Mouse (Mus musculus): Measurements from ENCODE around the gene Rab13. TPM values are rescaled to one million over a fixed set of nuclear protein-coding genes. Genes with fewer than 3 reads are reported as not detected.
"Not testable (repeated sequence)": the region's sequence is repeated elsewhere in the genome, so short reads cannot be mapped to it uniquely, and the experiment has no call there.

Gene Rab13
- total RNA-seq, 2 experiments from 2014 or later, result 26.8 to 29.3 TPM

DNA sequence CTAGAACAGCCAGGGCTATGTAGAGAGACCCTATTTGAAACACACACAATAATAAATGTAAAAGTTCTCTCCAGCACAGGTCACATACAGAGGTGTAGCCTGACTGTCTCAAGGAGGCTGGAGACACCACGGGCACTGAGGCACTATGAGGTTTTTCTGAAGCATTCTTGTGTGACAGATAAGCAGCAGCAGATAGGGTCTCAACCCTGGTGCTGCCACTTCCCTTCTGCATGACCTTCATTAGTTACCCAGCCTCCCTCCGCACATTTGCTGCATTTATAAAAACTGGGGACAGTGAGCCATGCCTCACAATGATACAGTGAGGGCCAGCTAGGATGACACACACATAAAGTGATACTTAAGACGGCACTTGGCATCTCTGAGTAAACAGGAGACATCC, 9.4 kb downstream of the Rab13 start:
- no peak for DNase-seq (ENCODE audit: low spot score in 2 of 2)

DNA sequence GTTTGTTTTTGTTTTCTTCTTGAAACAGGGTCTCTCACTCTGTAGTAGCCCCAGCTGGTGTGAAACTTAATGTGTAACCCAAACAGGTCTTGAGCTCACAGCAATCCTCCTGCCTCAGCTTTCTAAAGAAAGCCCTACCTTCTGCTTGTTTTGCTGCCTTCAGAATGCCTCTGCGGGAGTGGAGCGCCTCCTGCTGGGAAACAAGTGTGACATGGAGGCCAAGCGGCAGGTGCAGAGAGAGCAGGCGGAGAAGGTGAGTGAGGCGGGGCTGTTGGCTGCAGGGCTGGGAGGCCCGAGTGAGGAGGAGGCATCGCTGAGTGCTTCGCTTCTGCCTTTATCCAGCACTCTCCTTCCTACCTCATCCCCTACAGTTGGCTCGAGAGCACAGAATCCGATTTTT, 10.8 kb downstream of the Rab13 start:
- DNase-seq (ENCODE audit: low spot score in 2 of 2), result no peak

DNA sequence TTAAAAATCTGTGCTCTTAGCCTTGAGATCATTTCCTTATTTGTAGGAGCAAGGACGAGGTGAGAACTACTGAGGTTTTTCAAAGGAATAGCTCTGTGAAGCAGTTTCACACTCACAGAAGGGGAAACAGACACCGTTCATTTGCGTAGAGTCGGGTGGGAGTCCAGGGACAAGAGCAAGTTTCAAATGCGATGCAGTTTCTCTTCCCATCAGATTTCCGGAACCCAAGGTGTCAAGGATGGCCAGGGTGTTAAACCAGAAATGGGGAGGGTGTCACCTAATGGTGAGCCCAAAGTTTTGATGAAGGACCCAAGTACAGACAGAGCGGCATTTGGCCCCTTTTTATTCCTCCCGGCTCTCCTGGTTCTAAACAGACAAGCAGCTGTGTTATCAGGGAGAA, 17.6 kb downstream of the Rab13 start:
- DNase-seq (ENCODE audit: low spot score in 2 of 2), result no peak

DNA sequence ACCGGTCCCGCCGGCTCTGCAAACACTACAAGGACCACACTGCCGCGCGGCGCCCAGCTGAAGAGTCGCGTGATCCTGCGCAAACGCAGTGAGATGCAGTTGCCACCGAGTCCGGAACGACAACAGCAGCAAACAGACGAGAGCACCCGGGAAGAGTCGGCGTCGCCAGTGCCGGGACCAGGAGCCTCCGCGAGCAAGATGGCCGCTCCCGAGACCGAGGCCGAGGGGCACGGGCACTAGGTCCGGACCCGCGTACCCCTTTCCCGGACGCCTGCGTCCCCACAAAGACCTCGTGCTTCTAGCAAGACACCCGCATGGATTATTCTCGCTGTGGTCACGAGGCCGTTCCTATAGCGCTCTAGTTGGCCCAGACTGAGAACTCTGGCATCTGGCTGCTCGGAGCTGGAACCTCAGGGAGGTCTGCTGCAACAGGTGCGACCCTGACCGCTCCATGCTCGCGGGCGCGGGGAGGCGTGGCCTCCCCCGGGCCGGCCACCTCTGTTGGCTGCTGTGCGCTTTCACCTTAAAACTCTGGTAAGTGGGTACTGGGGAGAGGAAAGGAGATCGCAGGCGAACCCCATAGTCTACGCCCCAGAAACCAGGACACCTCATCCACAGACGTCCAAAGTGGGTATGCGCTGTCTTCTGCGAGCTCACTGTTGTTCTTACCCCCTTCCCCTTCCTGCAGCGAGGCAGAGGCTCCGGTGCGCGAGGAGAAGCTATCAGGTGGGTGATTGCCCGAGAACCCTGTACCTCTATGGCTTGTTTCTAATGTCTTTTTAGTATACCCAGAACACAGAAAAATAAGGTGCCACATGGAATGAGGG, 18.2 kb downstream of the Rab13 start, which contains the start of gene Jtb:
Gene Jtb (plus strand): TSS at position 91 of the 827 bp plus-strand sequence.
- DNase-seq (ENCODE audit: low spot score in 2 of 2), result peak; percentile 77 to 90

DNA sequence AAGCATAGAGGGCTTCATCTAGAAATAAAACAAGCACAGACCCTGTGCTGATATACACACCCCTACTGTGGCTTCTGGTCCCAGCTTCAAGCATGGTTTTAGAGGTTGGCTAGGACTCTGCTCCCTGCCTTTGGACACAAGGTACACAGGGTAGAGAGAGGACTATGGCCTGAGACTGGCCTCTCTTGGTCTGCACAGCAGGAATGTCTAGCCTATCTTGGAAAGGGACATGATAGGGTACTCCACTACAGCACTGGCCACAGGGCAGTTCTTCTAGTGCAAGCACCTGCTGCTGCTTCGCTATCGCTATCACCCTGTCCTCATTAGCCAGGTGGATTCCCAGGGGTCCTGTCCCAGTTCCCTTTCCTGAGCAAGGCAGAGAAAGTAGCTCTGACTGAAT, 27.8 kb downstream of the Rab13 start:
- no peak for DNase-seq (ENCODE audit: low spot score in 2 of 2)

DNA sequence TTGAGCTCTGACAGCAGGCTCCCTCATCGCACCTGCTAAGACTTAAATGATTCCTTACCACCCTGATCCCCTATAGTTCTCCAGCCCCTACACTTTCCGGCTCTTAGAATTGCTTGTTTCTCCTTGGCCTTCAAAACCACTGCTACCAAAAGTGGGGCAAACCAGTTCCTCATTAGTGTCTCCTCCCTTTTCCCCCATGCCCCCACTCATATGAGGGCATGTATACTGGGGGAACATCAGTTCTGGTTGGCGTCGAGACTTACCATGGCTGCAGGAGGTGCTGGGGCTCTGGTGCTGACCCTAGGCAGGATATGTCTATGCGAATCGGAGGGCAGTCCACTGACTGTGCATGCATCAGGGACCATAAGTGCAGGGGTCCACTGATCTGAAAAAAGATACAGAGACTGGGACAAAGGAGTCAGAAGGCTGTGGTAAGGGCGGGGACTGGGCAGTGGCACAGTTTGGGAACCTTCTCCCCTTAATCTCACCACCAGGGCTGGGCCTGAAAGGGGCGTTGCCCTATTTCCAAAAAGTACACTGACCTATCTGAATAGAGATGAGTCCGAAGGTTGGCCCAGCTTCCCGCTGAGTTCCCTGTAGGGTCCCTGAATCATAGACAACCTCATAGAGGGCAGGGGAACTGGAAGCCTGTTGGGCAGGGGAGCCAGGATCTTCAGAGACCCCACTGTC, 28.3 kb downstream of the Rab13 start:
- DNase-seq (ENCODE audit: low spot score in 2 of 2), result no peak

DNA sequence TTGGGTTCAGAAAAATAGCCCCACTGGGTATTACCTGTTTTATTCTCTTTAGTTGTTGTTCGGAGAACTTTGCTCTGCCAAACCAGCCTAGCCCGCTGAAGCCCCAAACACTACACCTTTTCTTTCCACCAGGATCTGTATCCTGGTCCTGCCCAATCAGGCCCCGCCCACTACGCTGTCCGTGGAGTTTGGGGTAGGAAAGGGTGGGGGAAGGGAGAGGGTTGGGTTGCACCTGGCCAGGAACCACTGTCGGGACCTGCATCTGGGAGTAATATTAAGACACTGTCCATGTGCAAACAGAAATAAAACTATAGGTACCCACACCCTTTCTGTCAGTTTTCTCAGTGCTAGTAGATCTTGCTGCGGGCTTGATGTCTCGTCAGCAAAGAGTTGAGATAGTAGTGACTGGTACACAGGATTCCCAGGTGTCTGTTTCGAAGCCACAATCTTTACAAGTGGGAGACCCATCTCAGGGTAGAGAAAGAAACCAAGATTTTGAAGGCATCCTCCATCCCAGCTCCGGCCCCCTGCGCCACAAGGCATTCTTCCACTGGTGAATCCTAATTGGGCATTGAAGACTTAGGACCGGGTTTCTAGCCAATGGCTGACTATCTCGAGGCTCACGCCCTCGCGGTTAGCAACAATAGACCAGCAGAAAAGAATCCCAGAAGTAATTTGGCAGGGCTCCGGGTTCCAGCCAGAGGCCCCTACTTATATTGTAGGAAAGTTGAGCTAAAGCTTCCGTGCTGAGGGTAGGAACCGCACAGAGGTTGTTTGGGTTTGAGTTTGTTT, 29.7 kb downstream of the Rab13 start, which contains the start of gene Creb3l4:
Gene Creb3l4 (minus strand): TSS at position 529 of the 792 bp plus-strand sequence.
- peak in 1 of 2 experiments; percentile 63 for DNase-seq (ENCODE audit: low spot score in 2 of 2)

DNA sequence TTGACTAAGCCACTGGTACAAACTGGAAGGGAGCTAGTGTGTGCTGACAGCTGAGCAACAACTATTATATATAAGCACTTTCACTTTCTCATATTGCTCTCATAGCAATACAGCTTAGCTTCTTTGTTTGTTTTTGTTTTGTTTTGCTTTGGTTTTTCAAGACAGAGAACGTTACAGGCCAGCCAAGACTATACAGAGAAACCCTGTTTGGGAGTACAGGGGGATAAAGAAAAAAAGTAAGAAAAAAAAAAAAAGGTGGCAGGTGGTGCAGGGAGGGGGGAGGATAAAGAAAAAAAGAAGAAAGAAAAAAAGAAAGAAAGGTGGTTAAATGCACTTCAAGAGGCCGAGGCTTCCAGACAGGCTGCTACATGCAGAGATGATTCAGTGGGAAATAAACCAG, 31.9 kb downstream of the Rab13 start:
- no peak for DNase-seq (ENCODE audit: low spot score in 2 of 2)

DNA sequence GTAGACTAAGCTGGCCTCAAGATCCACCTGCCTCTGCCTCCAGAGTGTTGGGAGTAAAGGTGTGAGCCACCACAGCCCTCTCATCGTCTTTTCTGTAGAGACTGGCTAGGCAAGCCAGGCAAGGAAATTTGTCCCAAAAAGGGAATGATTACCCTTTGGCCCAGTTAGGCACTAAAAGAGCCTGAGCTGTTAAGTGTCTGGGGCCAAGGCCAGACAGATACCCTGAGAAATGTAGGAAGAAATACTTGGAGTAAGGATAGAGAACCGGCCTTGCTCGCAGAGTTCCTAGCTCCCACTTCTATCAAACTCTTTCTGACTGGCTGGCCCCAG, 34.1 kb downstream of the Rab13 start:
- no peak for DNase-seq (ENCODE audit: low spot score in 2 of 2)

DNA sequence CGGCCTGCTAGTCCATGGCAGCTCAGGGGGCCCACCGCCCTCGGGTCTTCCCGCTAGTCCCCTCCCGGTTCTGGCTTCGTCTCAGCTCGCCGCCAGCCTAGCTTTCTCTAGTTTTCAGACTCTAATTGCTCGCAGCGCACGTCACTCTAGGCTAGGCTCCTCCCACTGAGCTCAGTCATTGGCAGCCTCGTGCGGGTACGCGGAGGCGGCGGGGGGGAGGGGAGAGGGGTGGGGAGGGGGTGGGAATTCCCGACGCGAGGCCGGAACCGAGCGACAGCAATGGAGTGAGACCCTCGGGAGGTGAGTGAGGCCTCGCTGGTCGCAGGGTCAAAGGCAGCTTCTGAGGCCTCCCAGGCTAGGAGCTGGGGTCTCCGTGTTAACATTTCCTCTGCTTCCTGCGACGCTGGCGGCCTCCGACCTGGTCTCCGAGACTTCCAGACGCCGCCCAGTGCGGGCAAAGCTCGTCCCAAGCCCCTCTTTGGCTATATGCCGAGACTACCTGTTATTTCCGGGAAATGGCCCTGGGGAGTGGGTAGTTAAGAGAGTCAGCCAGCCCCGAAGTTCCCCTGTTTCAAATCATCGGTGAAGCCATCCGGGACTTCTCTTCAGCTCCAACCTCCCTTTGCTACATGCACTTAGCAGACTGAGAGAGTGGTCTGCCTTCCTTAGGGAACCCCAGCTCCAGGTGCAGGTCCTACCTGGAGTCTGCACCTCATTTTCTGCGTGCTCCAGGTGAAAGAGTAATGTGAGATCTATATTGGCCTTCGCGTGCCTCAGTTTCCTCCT, 34.7 kb downstream of the Rab13 start, which contains the start of gene Slc39a1:
Gene Slc39a1 (plus strand): TSS at position 213 of the 786 bp plus-strand sequence.
- peak; percentile 81 to 94 for DNase-seq (ENCODE audit: low spot score in 2 of 2)

DNA sequence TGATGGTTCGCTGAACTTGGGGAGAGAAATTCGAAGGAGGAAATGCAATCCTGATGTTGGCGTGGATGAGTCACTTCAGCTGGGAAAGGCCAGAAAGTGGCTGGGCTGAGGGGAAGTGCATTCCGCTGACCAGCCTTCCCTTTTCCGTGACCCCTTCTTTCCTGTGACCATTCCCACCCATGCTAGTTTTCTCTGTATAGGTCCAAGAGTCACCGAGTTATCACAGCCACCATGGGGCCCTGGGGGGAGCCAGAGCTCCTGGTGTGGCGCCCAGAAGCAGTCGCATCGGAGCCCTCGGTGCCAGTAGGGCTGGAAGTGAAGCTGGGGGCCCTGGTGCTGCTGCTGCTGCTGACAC, 35.2 kb downstream of the Rab13 start:
- DNase-seq (ENCODE audit: low spot score in 2 of 2), result peak in 1 of 2 experiments; percentile 39

DNA sequence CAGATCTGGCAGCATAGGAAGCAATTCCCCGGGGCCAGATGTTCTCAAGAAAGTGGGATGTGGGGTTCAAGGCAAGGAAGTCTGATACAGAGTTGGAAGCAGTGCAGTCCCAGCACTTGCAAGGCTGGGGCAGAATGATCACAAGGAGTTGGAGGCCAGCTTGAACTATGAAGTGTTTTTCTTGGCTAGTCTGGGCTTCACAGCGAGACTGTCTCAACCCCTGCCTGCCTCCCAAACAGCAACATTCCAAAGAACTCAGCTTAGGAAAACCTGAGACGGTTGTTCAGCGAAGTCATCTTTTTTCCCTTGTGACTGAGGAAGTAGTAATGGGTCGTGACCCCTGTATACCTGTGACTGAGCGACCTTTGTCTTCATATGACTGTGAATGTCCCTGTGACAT, 37.3 kb downstream of the Rab13 start:
- no peak for DNase-seq (ENCODE audit: low spot score in 2 of 2)

DNA sequence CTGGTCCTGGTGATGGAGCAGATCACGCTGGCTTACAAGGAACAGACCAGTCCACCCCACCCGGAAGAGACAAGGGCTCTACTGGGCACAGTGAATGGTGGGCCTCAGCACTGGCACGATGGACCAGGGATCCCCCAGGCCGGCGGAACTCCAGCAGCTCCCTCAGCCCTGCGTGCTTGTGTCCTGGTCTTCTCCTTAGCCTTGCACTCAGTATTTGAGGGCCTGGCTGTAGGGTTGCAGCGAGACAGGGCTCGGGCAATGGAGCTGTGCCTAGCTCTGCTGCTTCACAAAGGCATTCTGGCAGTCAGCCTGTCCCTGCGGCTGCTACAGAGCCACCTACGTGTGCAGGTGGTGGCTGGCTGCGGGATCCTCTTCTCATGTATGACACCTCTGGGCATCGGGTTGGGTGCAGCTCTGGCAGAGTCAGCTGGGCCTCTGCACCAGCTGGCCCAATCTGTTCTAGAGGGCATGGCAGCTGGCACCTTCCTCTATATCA, 38.3 kb downstream of the Rab13 start:
- not testable (repeated sequence) for DNase-seq (ENCODE audit: low spot score in 2 of 2)

DNA sequence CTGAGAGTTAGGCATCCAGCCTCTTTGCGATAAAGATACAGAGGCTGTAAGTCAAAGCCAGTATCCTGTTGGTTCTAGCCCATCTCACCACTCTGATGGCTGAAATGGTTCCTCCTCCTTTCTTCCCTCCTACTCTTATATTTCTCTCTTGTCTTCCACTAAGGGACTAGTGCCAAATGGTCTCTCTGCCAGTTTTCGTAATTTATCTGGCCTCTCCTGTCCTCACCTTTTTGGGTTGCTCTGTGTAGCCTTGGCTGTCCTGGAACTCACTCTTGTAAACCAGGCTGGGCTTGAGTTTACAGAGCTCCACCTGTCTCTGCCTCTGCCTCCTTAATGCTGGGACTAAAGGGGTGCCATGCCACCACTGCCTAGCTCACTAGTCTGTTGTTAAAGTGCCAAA, 39.2 kb downstream of the Rab13 start:
- DNase-seq (ENCODE audit: low spot score in 2 of 2), result not testable (repeated sequence)

DNA sequence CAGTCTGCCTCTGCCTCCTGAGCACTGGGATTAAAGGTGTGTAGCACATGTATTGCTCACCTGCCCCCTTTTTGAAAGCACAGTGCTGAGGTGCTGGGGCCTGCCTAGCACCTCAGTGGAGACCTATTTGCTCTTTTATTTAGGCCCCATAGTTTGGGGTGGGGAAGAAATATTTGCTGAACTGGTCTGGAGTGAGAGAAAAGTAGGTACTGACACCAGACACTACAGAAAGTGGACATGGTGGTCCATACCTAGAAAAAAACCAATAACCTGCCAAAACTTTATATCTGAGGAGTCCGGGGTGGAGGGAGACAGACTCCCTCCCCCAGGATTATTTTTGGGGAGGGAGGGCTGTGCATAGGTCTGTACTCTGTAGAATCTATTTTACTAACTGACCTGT, 39.7 kb downstream of the Rab13 start:
- not testable (repeated sequence) for DNase-seq (ENCODE audit: low spot score in 2 of 2)

DNA sequence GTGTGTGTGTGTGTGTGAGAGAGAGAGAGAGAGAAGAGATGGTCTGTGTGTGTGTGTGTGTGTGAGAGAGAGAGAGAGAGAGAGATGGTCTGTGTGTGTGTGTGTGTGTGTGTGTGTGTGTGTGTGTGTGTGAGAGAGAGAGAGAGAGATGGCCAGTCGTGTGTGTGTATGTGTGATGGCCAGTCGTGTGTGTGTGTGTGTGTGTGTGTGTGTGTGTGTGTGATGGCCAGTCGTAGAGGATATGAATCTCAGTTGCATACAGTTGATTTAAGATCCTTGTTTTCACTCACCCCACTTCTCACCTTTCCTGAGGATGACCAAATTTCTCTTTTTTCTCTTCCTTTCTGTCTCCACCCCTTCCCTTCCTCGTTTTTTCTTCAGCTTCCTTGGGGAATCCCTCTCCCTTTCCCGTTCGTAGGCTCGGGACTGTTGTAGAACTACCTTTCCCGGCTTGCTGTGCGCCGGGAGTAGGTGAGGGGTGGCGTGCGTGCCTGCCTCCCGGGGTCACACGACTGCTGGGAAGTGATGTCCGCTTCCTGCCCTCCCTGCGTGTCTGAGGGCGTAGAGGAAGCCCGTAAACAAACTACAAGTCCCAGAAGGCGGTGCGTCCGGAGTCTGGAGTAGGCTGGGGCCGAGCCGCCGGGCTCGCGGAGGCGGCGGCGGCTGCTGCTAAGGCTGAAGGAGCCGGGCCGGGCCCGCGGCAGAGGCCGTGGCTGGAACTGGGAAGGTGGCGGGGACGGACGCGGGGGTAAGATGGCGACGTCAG, 40.3 kb downstream of the Rab13 start, which contains the start of gene Crtc2:
Gene Crtc2 (plus strand): TSS at position 511 of the 766 bp plus-strand sequence.
- DNase-seq (ENCODE audit: low spot score in 2 of 2), result peak; percentile 87 to 93

DNA sequence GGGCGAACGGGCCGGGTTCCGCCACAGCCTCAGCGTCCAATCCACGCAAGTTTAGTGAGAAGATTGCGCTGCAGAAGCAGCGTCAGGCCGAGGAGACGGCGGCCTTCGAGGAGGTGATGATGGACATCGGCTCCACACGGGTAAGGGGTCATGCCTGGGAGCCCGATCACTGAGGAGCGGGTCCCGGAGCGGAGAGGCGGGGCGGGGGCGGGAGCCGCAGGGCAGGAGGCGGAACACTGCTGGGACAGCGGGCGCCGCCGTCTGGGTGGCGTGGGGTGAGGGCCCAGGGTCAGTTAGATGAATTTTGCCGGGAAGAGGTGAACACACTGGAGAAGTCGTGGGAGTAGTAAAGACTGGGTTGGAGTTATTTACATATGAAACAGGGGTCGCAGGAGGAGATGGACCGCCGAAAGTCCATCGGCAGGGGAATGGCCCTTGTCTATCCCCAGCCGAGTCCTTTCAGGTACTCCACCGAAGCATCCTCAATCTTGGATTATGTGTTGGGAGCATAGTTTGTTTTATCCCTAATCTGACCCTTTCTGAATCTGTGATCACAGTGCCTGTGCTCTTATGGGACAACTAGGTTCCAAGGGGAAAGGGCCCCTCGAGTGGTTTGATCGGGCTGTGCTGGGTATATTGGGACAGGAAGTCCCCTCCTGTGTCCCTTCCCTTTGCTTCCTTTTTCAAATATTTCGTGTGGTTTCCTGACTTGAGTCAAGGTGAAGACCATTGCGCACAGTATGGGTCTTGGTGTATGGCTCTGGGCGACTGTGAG, 41.1 kb downstream of the Rab13 start:
- peak in 1 of 2 experiments; percentile 62 for DNase-seq (ENCODE audit: low spot score in 2 of 2)

DNA sequence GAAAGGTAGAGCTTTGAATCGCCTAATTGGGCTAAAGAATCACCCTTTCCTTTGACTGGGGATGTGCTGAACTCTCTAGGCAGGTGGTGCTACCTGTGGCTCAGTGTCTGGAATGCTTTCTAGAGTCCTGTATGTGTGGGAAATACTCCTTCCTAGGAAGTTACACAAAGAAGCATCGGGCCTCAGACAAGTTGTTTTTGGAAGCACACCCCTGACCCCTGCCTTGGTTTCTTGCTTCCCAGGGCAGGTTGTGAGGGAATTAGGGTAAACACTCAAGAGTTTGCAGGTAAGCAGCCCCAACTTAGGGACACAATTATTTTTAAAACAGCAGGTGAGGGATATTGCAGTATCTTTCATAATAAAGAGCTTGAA, 41.7 kb downstream of the Rab13 start:
- DNase-seq (ENCODE audit: low spot score in 2 of 2), result no peak

DNA sequence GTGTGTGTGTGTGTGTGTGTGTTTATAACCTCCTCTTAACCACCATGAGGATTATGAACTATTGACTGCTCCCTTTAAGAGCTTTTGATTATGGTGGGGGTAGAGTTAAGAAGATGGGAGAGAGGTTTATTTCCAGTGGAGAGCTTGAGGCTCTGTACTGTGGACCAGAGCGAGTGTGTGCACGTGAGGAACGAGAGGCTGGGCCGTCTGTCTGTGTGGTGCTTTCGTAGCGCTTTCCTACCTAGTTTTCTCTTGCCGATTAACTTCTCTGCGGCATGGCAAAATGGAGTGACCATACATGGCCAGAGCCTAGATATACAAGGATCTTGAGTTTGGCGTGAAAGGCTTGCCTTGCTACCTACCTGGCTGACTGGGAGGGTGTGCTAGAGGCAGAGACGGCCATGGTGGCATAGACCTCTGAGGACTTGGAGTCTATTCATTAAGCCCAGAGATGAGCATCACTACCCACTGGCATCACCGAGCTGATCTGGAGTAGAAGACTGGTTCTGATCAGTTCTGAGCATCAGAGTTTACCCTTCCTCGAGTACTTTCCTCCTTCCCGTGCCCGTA, 42.4 kb downstream of the Rab13 start:
- no peak for DNase-seq (ENCODE audit: low spot score in 2 of 2)

Measured in gastrocnemius, postnatal 4 days (tissue).